Mouse (Mus musculus): ENCODE data around the gene Manbal.

The Manbal gene

DNA sequence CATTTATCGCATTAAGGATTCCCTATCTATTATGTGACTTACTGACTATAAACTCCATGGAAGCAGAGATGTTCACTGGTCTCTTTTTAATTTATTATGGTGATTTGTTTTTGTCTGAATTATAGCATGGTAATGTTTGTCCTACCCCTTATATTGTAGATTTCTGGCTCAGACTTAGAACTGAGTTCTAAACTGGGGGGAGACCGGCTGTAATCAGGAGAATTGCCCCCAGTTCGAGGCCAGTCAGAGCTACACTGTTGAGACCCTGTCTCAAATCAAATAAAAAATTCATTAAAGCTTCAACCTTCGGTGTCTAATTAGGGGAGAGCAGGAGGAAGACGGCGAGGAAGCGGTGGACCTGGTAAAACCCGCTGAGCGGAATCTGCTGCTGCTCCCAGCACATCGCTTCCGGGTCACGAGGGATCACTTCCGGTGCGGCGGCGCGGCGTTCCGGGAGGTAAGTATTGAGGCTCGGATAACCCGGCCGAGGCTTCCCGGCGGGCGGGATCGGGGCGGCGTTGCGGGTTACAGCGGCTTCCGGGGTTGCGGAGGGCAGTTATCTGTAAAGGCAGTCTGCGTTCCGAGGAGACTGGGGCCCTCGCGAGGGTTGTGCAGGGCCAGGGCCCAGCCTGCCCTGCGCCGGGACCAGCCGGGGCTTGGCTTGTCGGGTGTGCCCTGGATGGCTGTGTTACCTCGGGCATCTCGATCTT is at the start of gene Manbal:
Manbal (plus strand) TSS at position 411 of the 710 bp plus-strand sequence.
- peak; percentile 94 for DNase-seq (ENCODE audit: low spot score)

DNA sequence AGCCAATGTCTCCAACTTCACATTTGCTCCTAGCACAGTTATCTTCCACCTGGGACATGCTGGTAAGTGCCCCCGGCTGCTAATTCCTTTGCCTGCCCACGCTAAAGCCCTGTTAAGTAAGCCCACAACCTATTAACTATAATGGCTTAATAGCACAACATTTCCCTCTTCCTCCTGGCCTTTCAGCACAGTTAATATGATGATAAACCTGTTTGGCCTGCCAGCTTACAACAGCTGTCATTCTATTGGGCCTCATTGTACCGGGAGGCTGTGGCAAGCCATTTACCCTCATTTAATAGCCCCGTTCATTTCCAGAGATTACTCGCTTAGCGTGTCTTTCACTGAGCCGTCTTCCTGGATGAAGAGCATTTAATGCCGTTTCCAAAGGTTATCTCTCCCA is 47.3 kb upstream of the Manbal start:
- DNase-seq (ENCODE audit: low spot score) = no peak

DNA sequence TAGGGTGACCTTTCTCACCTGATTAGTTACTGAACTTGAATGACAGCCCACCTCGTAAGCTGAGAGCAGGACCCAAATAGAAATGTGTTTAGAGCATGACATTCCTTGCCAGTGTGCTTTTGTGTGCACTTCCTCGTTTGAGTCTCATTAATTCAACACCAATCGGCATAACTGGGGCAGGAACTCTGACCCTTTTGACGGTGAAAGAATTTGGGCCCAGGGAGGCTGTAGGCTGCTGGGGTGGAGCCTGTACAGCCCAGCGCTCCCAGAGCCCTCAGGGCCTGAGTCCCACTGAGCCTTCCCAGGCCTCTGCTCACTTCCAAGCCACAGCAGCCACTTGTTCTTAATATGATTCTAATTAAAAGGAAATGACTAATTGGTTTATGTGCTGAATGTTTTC is 46.5 kb upstream of the Manbal start:
- DNase-seq (ENCODE audit: low spot score) = no peak

DNA sequence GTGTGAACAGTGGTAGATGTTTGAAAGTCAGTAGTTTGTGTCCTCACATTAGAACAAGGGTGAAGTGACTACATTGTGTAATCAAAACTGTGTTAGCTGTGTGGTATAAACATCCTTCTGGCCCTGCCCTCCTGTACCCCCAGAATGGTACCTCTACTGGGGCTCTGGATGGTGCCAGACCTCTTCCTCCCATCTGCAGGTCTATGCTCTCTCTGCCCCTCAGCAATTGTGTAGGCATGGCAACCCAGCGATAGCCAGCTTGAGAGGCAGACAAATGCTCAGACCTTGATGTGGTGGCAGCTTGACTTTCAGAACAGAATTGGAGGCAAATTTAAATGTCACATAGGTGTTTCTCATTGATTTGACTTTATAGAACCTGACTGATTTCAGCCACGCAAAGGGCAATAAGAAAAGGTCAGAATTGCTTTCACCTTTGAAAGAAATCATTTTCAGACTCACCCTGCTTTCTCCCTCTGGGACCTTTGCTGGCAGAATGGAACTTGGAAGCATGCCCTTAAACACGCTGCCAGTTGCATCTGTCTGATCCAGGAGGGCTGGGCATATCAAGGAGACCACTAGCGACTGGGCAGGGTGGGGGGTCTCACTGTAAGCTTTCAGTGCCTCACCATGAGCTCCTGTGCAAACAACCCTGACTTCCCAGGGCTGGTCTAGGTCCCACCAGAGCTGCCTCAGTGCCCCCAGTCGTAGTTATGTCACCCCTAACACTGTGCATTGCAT is 45.2 kb upstream of the Manbal start:
- no peak for DNase-seq (ENCODE audit: low spot score)

DNA sequence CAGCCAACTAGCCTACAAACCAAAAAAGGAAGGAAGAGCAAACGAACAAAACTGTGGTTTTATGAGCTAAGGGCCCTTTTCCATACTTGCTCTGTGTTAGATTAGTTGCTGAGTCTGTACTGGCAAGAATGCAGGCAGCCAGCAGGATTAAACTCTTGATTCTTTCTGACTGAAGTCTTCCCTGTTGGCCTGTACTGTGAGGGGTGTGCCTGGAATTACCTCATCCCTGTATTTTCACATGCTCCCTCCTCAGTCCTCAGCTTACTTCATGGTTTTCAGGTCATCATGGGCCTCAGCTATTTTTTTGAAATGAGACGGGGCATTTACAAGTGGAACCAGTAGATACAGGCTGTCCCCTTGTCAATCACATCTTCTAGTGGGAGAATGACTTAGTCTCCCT is 42.2 kb upstream of the Manbal start:
- DNase-seq (ENCODE audit: low spot score) = no peak

DNA sequence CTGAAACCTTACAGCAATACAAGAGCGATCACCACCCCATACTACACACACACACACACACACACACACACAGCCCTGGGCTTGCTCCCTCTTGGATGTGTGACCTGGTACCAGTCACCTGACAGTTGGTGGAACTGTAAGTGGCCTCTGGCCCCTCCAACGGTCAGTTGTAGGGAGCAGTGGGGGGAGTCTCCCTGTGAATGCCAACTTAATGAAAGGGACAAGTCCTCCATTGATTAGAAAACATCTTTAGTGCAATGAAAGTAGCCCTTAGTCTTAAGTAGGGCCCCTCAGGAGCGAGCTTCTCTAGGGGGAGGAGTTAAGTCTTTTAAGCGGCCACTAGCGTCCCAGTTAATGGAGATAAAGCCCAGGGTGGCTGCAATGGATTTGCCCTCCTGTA is 39.3 kb upstream of the Manbal start:
- no peak for DNase-seq (ENCODE audit: low spot score)

DNA sequence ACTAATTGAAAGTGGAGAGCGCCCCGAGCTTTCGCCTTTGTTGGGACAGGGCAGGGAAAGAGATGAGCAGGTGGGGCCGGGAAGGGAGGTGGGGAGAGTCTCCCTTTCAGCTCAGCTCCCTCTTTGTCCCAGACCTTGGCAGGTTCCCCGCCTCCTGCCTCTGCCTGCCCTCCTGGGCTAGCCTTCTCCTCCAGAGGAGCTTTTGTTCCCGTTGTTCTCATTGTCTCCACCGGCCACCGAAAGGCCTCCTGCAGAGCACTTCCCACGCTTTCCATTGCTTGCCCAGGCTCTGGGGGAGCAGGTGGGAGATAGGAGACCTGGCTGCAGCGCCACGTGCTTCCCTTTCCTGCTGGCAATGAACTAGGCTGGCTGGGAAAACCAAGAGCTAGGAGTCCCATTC is 38.8 kb upstream of the Manbal start:
- DNase-seq (ENCODE audit: low spot score) = peak; percentile 32

DNA sequence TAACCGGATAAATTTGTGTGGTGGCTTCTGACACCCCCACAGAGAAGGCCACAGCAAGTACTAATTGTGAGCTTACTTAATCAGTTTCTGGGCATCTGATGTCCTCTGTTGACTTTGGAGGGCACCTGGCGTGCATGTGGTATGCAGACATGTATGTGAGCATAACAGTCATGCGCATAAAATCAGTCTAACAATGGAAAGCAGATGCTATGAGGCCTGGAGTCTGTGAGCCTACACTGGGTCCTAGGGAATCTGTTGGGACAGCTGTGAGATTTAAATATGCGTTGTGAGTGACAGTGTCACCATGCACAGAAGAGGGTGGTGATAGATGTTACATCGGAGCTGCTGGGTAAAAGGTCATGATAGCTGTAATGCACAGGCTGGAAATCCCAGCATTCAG is 35.3 kb upstream of the Manbal start:
- DNase-seq (ENCODE audit: low spot score) = no peak

DNA sequence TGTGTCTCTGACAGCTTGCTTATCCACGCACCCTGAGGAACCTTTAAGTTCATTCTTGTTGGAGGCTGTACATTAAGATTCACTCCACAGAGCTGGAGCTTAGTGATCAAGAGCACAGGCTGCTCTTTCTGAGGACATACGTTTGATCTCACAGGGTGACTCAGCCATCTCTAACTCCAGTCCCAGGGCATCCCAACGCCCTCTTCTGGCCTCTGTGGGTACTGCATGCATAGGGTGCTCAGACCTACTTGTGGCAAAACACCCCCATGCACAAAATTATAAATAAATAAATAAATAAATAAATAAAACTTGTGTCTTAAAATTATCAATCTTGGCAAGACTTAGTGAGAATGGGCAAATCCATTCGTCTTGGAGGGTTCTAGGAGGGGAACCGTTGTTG is 28.7 kb upstream of the Manbal start:
- peak; percentile 63 for DNase-seq (ENCODE audit: low spot score)

DNA sequence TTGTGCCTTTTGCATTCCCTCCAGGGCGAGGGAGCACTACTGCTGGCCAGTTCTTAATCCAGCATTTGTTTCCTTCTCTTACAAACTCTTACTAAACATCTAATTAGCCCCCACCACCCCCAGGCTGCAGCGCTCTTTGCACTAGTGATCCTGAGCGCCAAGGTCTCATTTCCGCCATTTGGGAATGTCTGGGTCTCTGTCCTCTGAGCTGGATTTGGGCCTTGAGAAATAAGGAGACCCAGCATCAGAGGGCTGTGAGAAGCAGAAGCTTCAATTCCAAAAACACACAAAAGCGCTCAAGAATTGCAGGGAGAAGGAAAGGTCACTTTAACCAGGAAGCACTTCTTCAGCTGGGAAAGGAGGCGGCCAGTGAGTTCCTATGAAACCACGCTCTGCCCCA is 27.9 kb upstream of the Manbal start:
- no peak for DNase-seq (ENCODE audit: low spot score)

DNA sequence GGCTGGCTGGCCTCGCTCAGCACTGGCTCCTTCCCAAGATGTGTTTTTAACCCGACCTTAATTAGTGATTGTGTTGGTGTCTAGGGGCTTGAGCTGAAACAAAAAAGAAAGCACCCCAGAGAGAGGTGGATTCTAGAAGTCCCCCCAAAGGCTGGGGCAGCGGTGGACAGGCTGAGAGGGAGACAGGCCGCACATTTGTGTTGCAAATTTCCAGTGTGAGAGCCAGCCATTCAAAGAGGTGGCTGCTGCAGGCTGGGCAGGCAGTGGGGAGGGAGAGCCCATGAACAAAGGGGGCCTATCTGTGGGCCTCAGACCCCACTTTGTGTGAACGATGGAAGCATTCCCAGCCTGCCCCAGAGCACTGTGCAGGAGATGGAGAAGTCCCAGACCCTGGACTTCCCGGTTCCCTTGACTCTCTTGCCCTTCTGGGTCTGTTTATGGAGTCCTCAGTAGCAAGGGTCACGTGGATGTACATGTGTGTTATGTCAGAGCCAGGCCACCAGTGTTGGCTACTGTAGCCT is 27.1 kb upstream of the Manbal start:
- DNase-seq (ENCODE audit: low spot score) = no peak

DNA sequence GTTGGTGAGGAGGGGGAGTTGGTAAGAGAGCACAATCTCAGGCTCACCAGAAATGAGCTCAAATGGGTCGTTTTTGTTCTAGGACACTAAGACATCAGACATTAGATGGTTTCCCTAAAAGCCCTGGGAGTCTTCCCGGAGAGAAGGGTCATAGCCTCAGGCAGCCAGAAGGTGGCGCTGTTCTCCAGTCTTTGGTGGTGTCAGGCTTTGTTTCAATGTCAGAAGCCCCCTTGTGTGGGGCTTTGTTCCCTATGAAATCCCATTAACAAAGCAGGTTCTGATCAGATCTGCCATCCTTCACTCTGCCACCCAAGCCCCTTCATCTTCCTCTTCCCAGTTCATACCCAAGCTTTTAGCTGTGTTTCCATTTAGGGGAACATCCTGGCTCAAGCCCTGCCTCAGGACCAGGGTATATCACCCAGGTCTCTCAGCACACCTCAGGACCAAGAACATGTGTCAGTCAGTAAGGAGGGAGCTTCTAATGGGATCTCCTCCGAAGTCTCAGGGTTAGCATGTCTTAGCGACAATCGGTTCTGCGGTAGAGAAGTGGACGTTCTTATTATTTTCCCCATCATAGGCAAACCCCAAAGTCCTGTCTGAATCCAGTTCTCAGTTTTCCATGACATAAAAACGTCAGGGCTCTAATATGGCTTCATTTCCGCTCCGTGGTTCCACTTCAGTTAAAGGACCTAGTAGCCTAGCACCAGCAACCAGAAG is 25.7 kb upstream of the Manbal start:
- DNase-seq (ENCODE audit: low spot score) = peak; percentile 64

DNA sequence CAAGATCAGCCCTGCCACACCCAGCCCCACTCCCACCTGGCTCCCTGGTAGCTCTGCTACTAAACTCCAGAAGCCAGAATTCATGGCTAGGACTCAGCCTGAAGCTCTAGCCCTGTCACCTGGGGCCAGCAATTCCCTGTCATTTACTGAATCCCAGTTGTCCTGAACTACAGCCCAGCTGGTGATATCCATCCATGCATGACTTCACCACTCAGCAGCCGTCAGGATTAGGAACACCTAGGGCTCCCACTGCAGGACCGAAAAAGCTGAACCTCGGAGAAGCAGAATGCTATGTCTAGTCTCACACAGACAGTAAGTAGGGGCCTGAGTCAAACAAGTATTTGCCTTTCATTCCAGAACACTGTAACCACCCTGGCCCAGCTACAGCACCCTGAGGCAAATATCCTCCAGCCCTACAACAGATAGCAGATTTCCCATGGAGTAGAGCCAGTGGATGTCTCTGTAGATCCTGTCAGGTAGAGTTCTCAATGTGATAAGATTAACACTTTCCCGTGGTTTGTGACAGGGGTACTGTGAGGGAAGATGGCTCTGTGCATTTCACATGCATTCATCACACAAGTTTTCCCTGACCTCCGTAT is 25.0 kb upstream of the Manbal start:
- no peak for DNase-seq (ENCODE audit: low spot score)

DNA sequence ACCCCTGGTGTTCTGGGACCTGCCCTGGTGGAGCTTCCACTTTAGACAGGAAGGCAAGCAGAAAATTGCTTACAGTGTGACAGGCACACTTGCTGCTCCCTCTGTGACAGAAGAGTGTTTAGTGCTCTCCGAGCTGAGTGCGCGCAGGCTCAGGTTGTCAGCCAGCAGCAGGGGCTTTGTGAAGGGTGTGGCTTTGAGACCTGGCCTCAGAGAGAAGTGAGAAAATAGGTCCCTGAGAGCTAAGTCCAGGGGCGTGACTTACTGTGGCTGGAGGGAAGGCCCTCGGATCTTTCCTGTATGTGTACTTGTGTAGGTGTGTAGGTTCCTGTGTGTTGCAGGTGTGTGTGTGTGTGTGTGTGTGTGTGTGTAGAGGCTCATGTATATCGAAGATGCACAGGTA is 24.1 kb upstream of the Manbal start:
- DNase-seq (ENCODE audit: low spot score) = no peak

DNA sequence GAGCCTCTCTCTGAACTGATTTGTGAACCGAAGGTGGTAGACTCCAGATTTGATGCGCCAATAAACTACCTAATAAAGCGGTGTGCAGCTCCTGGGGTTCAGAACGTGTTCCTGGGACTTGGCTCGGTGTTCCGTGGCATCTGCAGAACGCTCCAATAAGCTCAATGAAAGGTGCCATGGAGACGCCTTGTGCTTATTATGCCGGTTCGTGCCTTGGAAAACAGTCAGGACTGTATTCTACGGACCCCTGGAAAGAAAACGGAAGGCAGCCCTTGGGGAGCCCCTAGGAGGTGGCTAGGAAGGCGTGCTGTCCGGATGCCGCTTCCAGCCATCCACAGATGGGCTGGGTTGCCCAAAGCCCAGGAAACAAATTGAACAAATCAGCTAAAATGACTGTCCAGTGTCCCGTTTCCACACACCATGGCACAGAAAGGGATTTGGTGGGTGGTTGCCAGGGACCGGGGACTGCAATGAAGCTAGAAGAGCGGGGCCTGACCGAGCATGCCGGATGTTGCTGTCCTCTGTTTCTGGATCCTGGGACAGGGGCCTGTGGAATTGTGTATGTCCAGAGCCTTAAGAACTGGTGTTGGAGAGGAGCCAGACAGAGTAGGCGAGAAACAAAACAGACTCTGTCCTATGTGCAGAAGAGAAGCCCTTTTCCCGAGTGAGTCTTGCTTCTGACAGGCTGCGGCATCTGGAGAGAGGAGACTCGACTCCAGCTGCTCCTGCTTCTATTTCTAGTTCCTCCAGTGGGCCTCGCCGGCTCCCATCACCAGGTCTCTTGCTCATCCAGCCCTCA is 19.8 kb upstream of the Manbal start, which contains the start of gene Ghrh:
Ghrh (minus strand) TSS at position 146 of the 799 bp plus-strand sequence.
- DNase-seq (ENCODE audit: low spot score) = no peak

DNA sequence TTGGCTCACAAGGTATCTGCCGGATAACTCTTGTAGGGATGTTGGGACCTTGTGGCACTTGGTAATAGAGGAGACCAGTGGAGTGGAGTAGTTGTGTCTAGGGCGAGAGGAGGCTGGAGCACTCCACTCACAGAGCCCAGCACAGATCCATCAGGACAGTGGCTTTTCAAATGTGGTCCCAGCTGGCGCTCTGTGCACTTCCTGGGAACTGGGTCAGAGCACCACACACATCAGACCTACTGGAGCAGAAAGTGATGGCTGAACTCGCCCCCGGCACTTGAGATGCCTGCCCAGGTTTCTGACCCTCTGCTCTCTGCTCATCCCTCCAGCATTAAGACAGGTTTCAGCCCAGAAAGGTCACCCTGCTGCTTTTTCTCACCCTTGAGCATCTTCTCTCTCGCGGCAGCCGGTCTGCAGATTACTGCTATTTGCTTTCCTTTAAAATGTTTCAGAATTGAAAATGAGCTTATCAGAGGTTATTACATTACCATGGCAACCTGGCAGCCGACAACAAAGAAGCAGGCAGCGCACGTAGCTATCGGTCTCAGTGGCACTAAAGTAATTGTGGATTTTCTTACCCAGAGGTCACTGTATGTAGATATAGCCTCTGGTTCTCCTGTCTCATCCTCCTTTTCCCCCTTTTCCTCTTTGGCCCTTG is 18.1 kb upstream of the Manbal start:
- DNase-seq (ENCODE audit: low spot score) = no peak

DNA sequence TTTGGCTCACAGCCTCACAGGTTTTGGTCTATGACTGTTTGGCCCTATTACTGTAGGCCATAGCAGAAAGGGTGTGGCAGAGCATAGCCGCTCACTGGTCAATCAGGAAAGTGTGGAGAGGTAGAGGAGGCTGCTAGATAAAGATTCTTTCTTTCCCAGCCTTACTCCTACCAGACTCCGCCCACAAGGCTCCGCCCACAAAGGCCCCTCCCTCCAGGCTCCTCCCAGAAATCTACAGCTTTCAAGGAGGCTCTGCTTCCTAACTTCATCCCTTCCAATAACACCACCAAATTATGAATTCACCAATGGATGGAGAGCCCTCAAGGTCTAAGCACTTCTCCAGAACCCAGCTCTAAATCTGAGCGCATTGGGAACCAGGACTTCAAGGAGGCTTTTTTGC is 14.2 kb upstream of the Manbal start:
- no peak for DNase-seq (ENCODE audit: low spot score)

DNA sequence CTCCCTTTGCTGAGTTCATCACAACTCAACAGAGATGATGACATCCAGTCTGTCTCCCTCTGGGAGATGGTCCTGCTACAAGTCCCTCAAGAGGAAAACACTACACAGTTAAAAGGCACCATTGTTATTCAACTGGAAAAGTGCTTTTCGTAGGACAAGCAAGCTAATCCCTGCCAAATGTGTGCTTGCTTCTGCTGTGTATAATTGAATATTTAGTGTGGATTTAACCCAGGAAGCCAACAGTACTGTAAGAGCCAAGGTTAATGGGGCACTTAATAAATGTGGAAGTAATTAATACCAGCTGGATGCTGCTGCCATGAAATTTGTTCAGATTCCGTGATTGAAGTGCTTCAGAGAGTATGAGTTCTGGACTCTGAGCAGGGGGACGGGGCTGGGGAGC is 13.3 kb upstream of the Manbal start:
- no peak for DNase-seq (ENCODE audit: low spot score)

DNA sequence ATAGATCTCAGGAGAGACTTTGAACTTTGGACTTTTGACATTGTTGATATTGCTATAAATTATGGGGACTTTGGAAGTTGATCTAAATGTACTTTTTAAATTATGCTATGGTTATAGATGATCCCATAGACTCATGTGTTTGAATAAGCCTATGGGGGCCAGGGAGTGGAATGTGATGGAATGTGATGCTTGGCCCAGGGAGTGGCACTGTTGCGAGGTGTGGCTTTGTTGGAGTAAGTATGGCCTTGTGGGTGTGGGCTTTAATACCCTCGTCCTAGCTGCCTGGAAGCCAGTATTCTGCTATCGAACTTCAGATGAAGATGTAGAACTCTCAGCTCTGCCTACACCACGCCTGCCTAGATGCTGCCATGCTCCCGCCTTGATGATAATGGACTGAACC is 7.4 kb upstream of the Manbal start:
- no peak for DNase-seq (ENCODE audit: low spot score)

DNA sequence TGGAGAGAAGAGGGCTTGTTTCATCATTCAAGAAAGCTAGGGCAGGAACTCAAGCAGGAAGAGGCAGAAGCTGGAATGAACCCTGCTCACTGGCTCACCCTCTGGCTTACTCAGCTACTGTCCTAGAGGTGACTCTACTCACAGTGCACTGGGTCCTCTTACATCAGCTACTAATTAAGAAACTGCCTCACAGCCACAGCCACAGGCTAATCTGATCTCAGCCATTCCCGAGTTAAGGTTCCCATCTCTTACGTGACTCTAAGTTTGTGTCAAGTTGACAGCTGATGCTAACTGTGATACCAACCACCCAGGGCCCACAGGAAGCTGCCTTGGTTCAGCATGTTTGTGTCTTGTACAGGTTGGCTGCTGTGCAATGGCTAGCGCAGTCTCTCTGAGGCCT is 4.4 kb upstream of the Manbal start:
- no peak for DNase-seq (ENCODE audit: low spot score)

DNA sequence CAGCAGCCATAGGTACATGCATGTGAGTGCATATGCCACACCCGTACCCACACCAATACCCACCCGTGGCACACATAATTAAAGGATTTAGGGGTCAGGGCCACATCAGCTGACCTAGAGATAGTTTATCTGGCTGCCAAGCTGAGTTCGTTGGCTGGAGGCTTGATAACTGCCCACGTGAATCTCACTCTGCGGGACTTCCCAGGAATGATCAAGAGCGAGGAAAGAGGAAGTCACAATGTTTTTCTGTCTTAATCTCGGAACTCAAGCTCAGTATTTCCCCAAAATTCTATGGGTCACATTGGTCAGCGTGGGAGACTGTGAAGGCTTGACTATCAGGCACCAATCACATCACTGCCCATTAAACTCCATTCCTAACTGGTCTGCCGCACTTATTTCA is 632 bp upstream of the Manbal start:
- DNase-seq (ENCODE audit: low spot score) = no peak
